Mouse (Mus musculus): ENCODE measurements around the gene Mybpc2. TPM values are rescaled to one million over a fixed set of nuclear protein-coding genes. Genes with fewer than 3 reads are reported as not detected.

Mybpc2 gene
- polyA plus RNA-seq, 1 experiment from 2014 or later: 0.10 TPM

GRCm38 (mm10) chr7:44488545-44488944 is 35.9 kb downstream of the Mybpc2 start:
- Histone ChIP-seq H3K27me3 (no peaks in the 10 kb centered on the region), H3K27ac (replicated peaks) (no peak overlapping the region), H3K9ac (no peak overlapping the region), H3K9me3 (no peaks in the 10 kb centered on the region), H3K4me2 (no peak overlapping the region), H3K4me1 (replicated peaks) (peaks cover 3% of the 10 kb centered on the region; the same call in 1 of the 2 replicates), H3K4me3 (no peak overlapping the region), H3K36me3 (peaks cover 32% of the 10 kb centered on the region)
- no peak for ATAC-seq (ENCODE audit: low FRiP score, low read depth)
- WGBS: 85% methylated on average over 8 of the region's 8 CpGs

DNA sequence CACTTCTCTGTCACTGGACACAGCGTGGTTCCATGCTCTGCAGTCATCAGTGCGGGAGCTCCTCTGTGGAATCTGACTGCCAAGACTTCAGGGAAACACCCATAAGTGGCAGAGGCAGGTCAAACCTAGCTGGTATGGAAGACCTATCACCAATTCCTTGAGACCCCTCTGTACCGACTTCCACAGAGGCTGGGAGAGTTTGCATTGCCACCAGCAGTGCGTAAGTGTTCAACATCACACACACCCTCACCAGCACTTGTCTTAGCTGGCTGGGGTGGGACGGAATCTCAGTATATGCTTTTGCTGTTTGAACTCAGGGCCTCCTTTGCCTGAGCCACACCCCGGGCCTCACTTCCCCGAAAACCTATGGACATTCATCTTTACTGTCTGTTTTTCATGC is 36.5 kb downstream of the Mybpc2 start:
- Histone ChIP-seq H3K36me3 (peaks cover 28% of the 10 kb centered on the region), H3K27ac (replicated peaks) (no peak overlapping the region), H3K27me3 (no peaks in the 10 kb centered on the region), H3K9me3 (no peaks in the 10 kb centered on the region), H3K4me3 (no peak overlapping the region), H3K4me2 (no peak overlapping the region), H3K9ac (no peak overlapping the region), H3K4me1 (replicated peaks) (peaks cover 3% of the 10 kb centered on the region; the same call in 1 of the 2 replicates)
- ATAC-seq (ENCODE audit: low FRiP score, low read depth): no peak
- 86% methylated on average over 7 of the region's 7 CpGs for WGBS

GRCm38 (mm10) chr7:44486927-44487575 is 37.4 kb downstream of the Mybpc2 start:
- ATAC-seq (ENCODE audit: low FRiP score, low read depth): no peak
- Histone ChIP-seq H3K4me3 (no peak overlapping the region), H3K36me3 (peaks cover 24% of the 10 kb centered on the region; the same call in 1 of the 2 replicates), H3K4me1 (replicated peaks) (peaks cover 3% of the 10 kb centered on the region; the same call in 1 of the 2 replicates), H3K27ac (replicated peaks) (peak overlapping the region; percentile 34; the same call in 1 of the 2 replicates), H3K4me2 (no peak overlapping the region), H3K9ac (0 out of 2 replicates have a peak overlapping the region, but pooled peaks have one; percentile 16), H3K9me3 (no peaks in the 10 kb centered on the region), H3K27me3 (peaks cover 4% of the 10 kb centered on the region; the same call in 1 of the 2 replicates)
- 50% methylated on average over 13 of the region's 13 CpGs for WGBS

DNA sequence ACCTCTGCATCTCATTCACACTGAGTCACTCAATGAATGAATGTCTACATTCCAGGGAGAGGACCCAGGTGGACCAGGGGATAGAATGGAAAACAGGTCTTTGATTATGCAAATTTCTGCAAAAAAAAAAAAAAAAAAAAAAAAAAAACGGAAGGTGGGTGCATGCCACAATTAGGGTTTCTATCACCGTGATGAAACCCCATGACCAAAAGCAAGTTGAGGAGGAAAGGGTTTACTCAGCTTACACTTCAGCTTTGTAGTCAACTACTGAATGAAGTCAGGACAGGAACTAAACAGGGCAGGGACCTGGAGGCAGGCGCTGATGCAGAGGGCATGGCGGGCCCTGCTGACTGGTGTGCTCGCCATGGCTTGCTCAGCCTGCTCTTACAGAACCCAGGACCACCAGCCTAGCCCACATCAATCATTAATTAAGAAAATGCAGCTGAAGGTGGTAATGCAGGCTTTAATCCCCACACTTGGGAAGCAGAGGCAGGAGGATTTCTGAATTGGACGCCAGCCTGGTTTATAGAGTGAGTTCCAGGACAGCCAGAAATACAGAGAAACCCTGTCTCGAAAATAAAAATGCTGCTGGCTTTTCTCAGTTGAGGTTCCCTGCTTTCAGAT is 38.8 kb downstream of the Mybpc2 start:
- Histone ChIP-seq H3K9ac (no peak overlapping the region), H3K4me2 (no peak overlapping the region), H3K9me3 (no peaks in the 10 kb centered on the region), H3K4me1 (replicated peaks) (peaks cover 3% of the 10 kb centered on the region; the same call in 1 of the 2 replicates), H3K27ac (replicated peaks) (no peak overlapping the region), H3K36me3 (peaks cover 10% of the 10 kb centered on the region; the same call in 1 of the 2 replicates), H3K4me3 (no peak overlapping the region), H3K27me3 (peaks cover 5% of the 10 kb centered on the region; the same call in 1 of the 2 replicates)
- WGBS: 78% methylated on average over 7 of the region's 7 CpGs
- no peak for ATAC-seq (ENCODE audit: low FRiP score, low read depth)

GRCm38 (mm10) chr7:44484841-44485571 is 39.5 kb downstream of the Mybpc2 start:
- Histone ChIP-seq H3K27ac (replicated peaks) (peak overlapping the region; percentile 4; the same call in 1 of the 2 replicates), H3K9me3 (no peaks in the 10 kb centered on the region), H3K4me2 (no peak overlapping the region), H3K36me3 (peaks cover 3% of the 10 kb centered on the region; the same call in 1 of the 2 replicates), H3K27me3 (peaks cover 7% of the 10 kb centered on the region; the same call in 1 of the 2 replicates), H3K4me1 (replicated peaks) (peaks cover 3% of the 10 kb centered on the region; the same call in 1 of the 2 replicates), H3K4me3 (no peak overlapping the region), H3K9ac (peak overlapping the region; percentile 7; the same call in 1 of the 2 replicates)
- peak; percentile 79 for ATAC-seq (ENCODE audit: low FRiP score, low read depth)
- WGBS: 35% methylated on average over 5 of the region's 5 CpGs

- Histone ChIP-seq H3K4me1 (replicated peaks) (peaks cover 3% of the 10 kb centered on the region; the same call in 1 of the 2 replicates), H3K27me3 (peaks cover 13% of the 10 kb centered on the region; the same call in 1 of the 2 replicates), H3K9me3 (no peaks in the 10 kb centered on the region), H3K27ac (replicated peaks) (no peak overlapping the region), H3K36me3 (no peaks in the 10 kb centered on the region; the same call in 1 of the 2 replicates), H3K4me3 (no peak overlapping the region), H3K4me2 (no peak overlapping the region), H3K9ac (no peak overlapping the region)
- 100% methylated on average over 1 of the region's 1 CpGs for WGBS
- ATAC-seq (ENCODE audit: low FRiP score, low read depth): no peak
Observed at GRCm38 (mm10) chr7:44484109-44484508, 40.3 kb downstream of the Mybpc2 start.

- H3K4me3 ChIP-seq: no peak overlapping the region
- H3K9me3 ChIP-seq: no peaks in the 10 kb centered on the region
- H3K9ac ChIP-seq: no peak overlapping the region
- H3K27ac ChIP-seq (replicated peaks): no peak overlapping the region
- H3K27me3 ChIP-seq: peaks cover 15% of the 10 kb centered on the region; the same call in 1 of the 2 replicates
- WGBS: 84% methylated on average over 3 of the region's 3 CpGs
- H3K4me1 ChIP-seq (replicated peaks): peaks cover 3% of the 10 kb centered on the region; the same call in 1 of the 2 replicates
- H3K36me3 ChIP-seq: no peaks in the 10 kb centered on the region
- no peak overlapping the region for H3K4me2 ChIP-seq
- ATAC-seq (ENCODE audit: low FRiP score, low read depth): no peak
Observed at GRCm38 (mm10) chr7:44482836-44483435, 41.5 kb downstream of the Mybpc2 start.

GRCm38 (mm10) chr7:44475046-44475614 is 49.3 kb downstream of the Mybpc2 start:
- 35% methylated on average over 5 of the region's 5 CpGs for WGBS
- 0 out of 2 replicates have a peak, but pooled peaks have one; percentile 4 for ATAC-seq (ENCODE audit: low FRiP score, low read depth)

GRCm38 (mm10) chr7:44474419-44474818 is 50.0 kb downstream of the Mybpc2 start:
- ATAC-seq (ENCODE audit: low FRiP score, low read depth): peak; percentile 77; the same call in 1 of the 2 replicates
- WGBS: 10% methylated on average over 4 of the region's 4 CpGs
- no peak overlapping the region for H3K9ac ChIP-seq
- peaks cover 24% of the 10 kb centered on the region for H3K4me1 ChIP-seq (replicated peaks)
- H3K36me3 ChIP-seq: no peaks in the 10 kb centered on the region
- H3K27me3 ChIP-seq: peaks cover 8% of the 10 kb centered on the region; the same call in 1 of the 2 replicates
- no peaks in the 10 kb centered on the region for H3K9me3 ChIP-seq
- no peak overlapping the region for H3K4me3 ChIP-seq
- no peak overlapping the region for H3K4me2 ChIP-seq
- peak overlapping the region; percentile 71 for H3K27ac ChIP-seq (replicated peaks)

More at GRCm38 (mm10) chr7:44475046-44475614, 49.3 kb downstream of the Mybpc2 start:
- Histone ChIP-seq H3K9me3 (no peaks in the 10 kb centered on the region), H3K9ac (no peak overlapping the region), H3K4me1 (replicated peaks) (peaks cover 19% of the 10 kb centered on the region), H3K27me3 (peaks cover 11% of the 10 kb centered on the region; the same call in 1 of the 2 replicates), H3K4me3 (no peak overlapping the region), H3K27ac (replicated peaks) (peak overlapping the region; percentile 52), H3K36me3 (no peaks in the 10 kb centered on the region), H3K4me2 (no peak overlapping the region)

DNA sequence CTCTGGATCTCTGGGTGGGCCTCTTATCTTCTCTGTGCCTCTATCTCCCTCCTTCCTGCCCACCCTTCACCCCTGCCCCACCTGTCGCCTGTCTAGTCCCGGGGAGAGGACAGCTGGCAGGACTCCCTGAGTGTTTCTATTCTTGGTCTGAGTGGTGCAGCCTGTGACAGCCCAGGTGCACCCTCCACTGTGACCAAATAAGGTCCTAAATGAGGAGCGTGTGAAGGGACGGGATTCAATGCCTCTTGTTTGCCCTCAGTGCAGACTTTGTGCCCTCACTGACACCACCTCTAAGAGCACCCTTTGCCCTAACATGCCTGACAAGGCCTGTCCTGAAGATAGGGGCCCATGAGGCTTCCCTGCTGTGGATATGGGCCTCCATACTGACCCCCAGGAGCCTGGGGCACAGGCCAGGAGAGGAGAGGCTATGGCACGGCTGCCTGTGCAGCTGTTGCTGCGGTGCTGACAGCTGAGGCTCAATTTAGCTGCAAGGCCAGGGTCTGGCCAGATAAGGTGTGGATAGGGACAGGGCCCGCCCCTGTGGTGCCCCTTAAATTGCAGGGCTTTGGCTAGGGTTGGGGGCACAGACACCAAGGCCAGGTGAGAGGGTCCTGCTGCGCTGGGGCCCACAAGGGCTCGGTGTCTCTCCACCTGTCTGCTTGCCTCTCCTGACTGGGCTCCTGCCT is 51.4 kb downstream of the Mybpc2 start:
- Histone ChIP-seq H3K36me3 (no peaks in the 10 kb centered on the region), H3K9me3 (no peaks in the 10 kb centered on the region), H3K9ac (no peak overlapping the region), H3K4me2 (no peak overlapping the region), H3K4me1 (replicated peaks) (peaks cover 37% of the 10 kb centered on the region), H3K27me3 (peaks cover 4% of the 10 kb centered on the region; the same call in 1 of the 2 replicates), H3K4me3 (no peak overlapping the region), H3K27ac (replicated peaks) (no peak overlapping the region)
- WGBS: 62% methylated on average over 9 of the region's 9 CpGs
- no peak for ATAC-seq (ENCODE audit: low FRiP score, low read depth)

DNA sequence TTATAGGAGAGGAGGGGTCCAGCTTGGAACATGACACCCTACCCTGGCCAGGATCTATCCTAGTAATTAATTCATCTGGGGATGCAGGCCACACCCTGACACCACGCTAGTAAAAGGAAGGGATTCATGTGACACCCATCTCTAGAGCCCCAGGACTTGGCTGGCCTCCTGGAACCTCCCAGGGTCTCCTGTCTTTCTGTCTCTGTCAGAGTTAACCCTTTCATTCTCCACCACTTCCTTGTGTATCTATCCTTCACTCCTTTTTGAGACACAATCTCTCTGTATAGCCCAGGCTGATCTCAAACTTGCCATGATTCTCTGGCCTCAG is 51.9 kb downstream of the Mybpc2 start:
- peaks cover 38% of the 10 kb centered on the region for H3K4me1 ChIP-seq (replicated peaks)
- 29% methylated on average over 1 of the region's 1 CpGs for WGBS

More for the DNA sequence above, 51.9 kb downstream of the Mybpc2 start:
- Histone ChIP-seq H3K27me3 (no peaks in the 10 kb centered on the region), H3K27ac (replicated peaks) (no peak overlapping the region), H3K9ac (no peak overlapping the region), H3K4me2 (no peak overlapping the region), H3K4me3 (no peak overlapping the region), H3K9me3 (no peaks in the 10 kb centered on the region), H3K36me3 (no peaks in the 10 kb centered on the region)
- ATAC-seq (ENCODE audit: low FRiP score, low read depth): no peak
